Mouse (Mus musculus) midbrain, embryonic 11.5 days (tissue): ENCODE results near the gene Cbx4. TPM values are rescaled to one million over a fixed set of nuclear protein-coding genes. Genes with fewer than 3 reads are reported as not detected.

ENCODE experiments used
- ATAC-seq: fragments of 200-750 bp; cut with Nextera tagmentation; 2 replicates; pipeline ENCODE4 v1.8.0; 2017; ENCODE audit warnings: moderate TSS enrichment, moderate library complexity; ENCODE audit not compliant: low FRiP score
- DNase-seq: peaks from one replicate; pipeline ENCODE4 v3.0.0; 2015; ENCODE audit warnings: low spot score; ENCODE audit errors: missing footprints
- H3K27ac ChIP-seq: fragments of 300-500 bp; sonication (generic); 2 replicates; pipeline ENCODE4 v1.5.1; 2014; ENCODE audit warnings: low read depth, low read length
- H3K27me3 ChIP-seq: fragments of 300-500 bp; sonication (generic); 2 replicates; pipeline ENCODE4 v1.6.1; 2014; ENCODE audit warnings: mild to moderate bottlenecking, low read length, moderate library complexity, mixed read lengths; ENCODE audit not compliant: control insufficient read depth, insufficient read depth
- H3K36me3 ChIP-seq: fragments of 300-500 bp; sonication (generic); 2 replicates; pipeline ENCODE4 v1.6.1; 2014; ENCODE audit warnings: mild to moderate bottlenecking, low read length, moderate library complexity, mixed read lengths; ENCODE audit not compliant: control insufficient read depth, insufficient read depth
- H3K4me1 ChIP-seq: fragments of 300-500 bp; sonication (generic); 2 replicates; pipeline ENCODE4 v1.6.1; 2014; ENCODE audit warnings: low read length; ENCODE audit not compliant: control insufficient read depth, insufficient read depth
- H3K4me2 ChIP-seq: fragments of 300-500 bp; sonication (generic); 2 replicates; pipeline ENCODE4 v1.6.1; 2014; ENCODE audit warnings: mild to moderate bottlenecking, moderate library complexity
- H3K4me3 ChIP-seq: fragments of 300-500 bp; sonication (generic); 2 replicates; pipeline ENCODE4 v1.5.1; 2014; ENCODE audit warnings: low read depth, low read length
- H3K9ac ChIP-seq: fragments of 300-500 bp; sonication (generic); 2 replicates; pipeline ENCODE4 v1.6.1; 2014; ENCODE audit warnings: low read length
- H3K9me3 ChIP-seq: fragments of 300-500 bp; sonication (generic); 2 replicates; pipeline ENCODE4 v1.6.1; 2016; ENCODE audit warnings: low read length; ENCODE audit not compliant: control insufficient read depth
- WGBS: fragments of 180-500 bp; shearing (Covaris S2); extraction: QIAGEN DNeasy Blood & Tissue Kit; methylation state at CpG from one replicate; pipeline ENCODE4 v1.1.7; 2014; 5-methylcytosine and 5-hydroxymethylcytosine counted together
- polyA plus RNA-seq: library from polyadenylated mRNA; unstranded; fragments of >200 nt; fragmentation: Nextera tagmentation; extraction: Ambion mirVana; gene quantifications from 2 replicates; pipeline ENCODE4 v1.2.1, GENCODE M21; 2014

Cbx4 gene
- polyA plus RNA-seq, 1 experiment from 2014 or later = 6.3 TPM

DNA sequence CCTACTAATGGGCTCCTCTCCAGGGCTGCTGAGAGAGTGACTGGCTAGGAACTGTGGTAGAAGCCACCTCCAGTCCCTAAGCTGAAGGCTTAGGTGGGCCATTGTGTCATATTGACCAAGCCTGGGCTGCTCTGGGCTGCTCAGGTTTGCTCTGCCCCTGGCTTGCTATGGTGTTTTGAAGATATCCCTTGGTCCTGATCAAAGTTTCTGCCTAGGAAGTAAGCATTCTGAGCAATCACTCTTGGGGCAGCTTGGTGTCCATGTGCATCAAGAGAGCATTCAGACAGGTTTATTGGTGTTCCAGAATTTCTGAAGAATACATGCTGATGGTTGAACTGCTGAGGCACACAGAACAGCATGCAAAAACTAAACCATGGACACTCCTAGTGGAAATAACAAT lies 34.6 kb downstream of the Cbx4 start:
- Histone ChIP-seq H3K27me3 (peaks cover 94% of the 10 kb centered on the region), H3K9me3 (no peaks in the 10 kb centered on the region), H3K4me2 (no peak overlapping the region), H3K36me3 (no peaks in the 10 kb centered on the region), H3K4me1 (peaks cover 42% of the 10 kb centered on the region), H3K27ac (no peak overlapping the region), H3K9ac (no peak overlapping the region), H3K4me3 (no peak overlapping the region)
- ATAC-seq (no peak), DNase-seq (peak; percentile 85)

- Histone ChIP-seq H3K36me3 (no peaks in the 10 kb centered on the region), H3K4me2 (no peak overlapping the region), H3K9me3 (no peaks in the 10 kb centered on the region), H3K27me3 (peaks cover 97% of the 10 kb centered on the region), H3K4me1 (peaks cover 37% of the 10 kb centered on the region), H3K9ac (no peak overlapping the region), H3K4me3 (no peak overlapping the region), H3K27ac (no peak overlapping the region)
- 0% methylated on average over 2 of the region's 2 CpGs for WGBS
- ATAC-seq (no peak), DNase-seq (no peak)
Measured at GRCm38 (mm10) chr11:119050361-119050760, 35.7 kb downstream of the Cbx4 start.

DNA sequence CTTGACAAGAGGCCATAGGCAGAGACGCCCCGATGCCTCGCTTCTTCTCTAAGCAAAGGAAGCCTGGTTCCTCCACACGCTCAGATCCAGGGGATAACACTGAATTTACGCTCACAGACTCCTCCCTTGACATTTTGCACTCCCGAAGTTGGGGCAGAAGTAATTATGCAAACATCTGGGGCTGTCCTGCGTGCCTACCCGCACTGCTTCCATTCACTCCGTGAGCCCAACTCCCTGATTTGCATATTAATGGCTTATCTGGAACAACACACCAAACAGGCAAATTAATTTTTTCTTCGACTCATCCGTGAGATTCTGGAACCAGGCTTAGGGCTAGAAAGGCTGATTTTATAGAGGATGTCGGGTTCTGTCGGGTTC lies 37.9 kb downstream of the Cbx4 start:
- ATAC-seq = no peak
- Histone ChIP-seq H3K9me3 (no peaks in the 10 kb centered on the region), H3K27me3 (peaks cover 99% of the 10 kb centered on the region), H3K4me3 (peak overlapping the region; percentile 5; the same call in 1 of the 2 replicates), H3K36me3 (no peaks in the 10 kb centered on the region), H3K4me1 (peaks cover 35% of the 10 kb centered on the region), H3K9ac (no peak overlapping the region), H3K27ac (no peak overlapping the region), H3K4me2 (peak overlapping the region; percentile 9; the same call in 1 of the 2 replicates)
- peak; percentile 94 for DNase-seq
- WGBS = under 1% methylated on average over 13 of the region's 13 CpGs

DNA sequence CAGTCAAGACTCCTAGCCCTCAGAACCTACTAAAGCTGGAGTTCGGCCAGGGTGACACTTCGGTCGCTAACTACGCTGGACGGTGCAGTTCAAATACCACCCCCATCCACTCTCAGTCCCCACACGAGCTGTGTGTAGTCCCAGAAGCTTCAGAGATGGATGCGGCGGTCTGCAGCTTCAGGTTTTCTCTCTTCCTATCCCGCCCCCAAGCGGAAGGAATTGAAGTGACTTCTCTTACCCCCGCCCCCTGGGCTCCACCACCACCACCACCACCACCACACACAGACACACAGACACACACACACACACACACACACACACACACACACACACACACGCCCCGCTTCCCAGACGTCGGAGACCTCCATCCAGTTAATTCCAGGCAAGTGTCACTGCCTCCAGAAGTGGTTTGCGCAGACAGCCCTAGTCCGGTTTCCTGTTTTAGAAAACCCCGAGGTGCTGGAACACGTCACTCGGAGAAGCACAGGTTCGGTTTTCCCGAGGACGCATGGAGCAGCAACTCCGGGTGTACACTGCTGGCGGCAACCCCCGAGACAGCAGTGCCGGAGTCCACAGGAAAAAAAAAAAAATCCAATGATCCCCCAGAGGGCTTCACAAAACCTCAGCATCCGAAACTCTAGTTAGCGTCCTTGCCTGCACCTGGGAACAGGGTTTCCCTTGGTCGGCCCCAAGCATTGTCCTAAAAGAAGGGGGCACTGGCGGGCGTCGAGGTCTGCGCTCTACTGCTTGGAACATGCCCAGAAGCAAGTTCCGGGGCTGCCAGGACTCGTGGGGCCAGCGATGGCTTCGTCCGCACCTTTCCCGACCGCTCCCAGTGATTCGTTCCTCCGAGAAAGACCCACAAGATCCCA lies 38.5 kb downstream of the Cbx4 start:
- H3K9me3 ChIP-seq = no peaks in the 10 kb centered on the region
- DNase-seq (peak; percentile 92), ATAC-seq (no peak)
- H3K4me2 ChIP-seq = peak overlapping the region; percentile 49
- H3K9ac ChIP-seq = no peak overlapping the region
- H3K27me3 ChIP-seq = peaks cover 98% of the 10 kb centered on the region
- H3K4me1 ChIP-seq = peaks cover 31% of the 10 kb centered on the region
- no peak overlapping the region for H3K27ac ChIP-seq
- no peaks in the 10 kb centered on the region for H3K36me3 ChIP-seq
- WGBS = under 1% methylated on average over 43 of the region's 43 CpGs
- H3K4me3 ChIP-seq = peak overlapping the region; percentile 25; the same call in 1 of the 2 replicates

GRCm38 (mm10) chr11:119046601-119047245 lies 39.3 kb downstream of the Cbx4 start:
- H3K4me2 ChIP-seq = peak overlapping the region; percentile 49
- H3K4me3 ChIP-seq = peak overlapping the region; percentile 25
- ATAC-seq = peak; percentile 22; the same call in 1 of the 2 replicates
- H3K27me3 ChIP-seq = peaks cover 98% of the 10 kb centered on the region
- 1% methylated on average over 39 of the region's 39 CpGs for WGBS
- H3K27ac ChIP-seq = no peak overlapping the region
- H3K9me3 ChIP-seq = no peaks in the 10 kb centered on the region
- DNase-seq = peak; percentile 97
- H3K9ac ChIP-seq = peak overlapping the region; percentile 43
- H3K4me1 ChIP-seq = peaks cover 35% of the 10 kb centered on the region
- H3K36me3 ChIP-seq = no peaks in the 10 kb centered on the region

GRCm38 (mm10) chr11:119044551-119045337 lies 41.3 kb downstream of the Cbx4 start:
- under 1% methylated on average over 41 of the region's 41 CpGs for WGBS
- Histone ChIP-seq H3K27me3 (peaks cover 78% of the 10 kb centered on the region), H3K9me3 (no peaks in the 10 kb centered on the region), H3K4me3 (peak overlapping the region; percentile 11; the same call in 1 of the 2 replicates), H3K4me2 (no peak overlapping the region), H3K27ac (no peak overlapping the region), H3K4me1 (peaks cover 46% of the 10 kb centered on the region), H3K9ac (no peak overlapping the region; the same call in 1 of the 2 replicates), H3K36me3 (no peaks in the 10 kb centered on the region)
- DNase-seq (peak; percentile 94), ATAC-seq (no peak)

GRCm38 (mm10) chr11:119043761-119044550 lies 42.1 kb downstream of the Cbx4 start:
- Histone ChIP-seq H3K36me3 (0 out of 2 replicates have a peak, but pooled peaks cover 2% of the 10 kb centered on the region), H3K27me3 (peaks cover 78% of the 10 kb centered on the region), H3K4me2 (no peak overlapping the region), H3K9ac (no peak overlapping the region), H3K9me3 (no peaks in the 10 kb centered on the region), H3K27ac (no peak overlapping the region), H3K4me3 (no peak overlapping the region), H3K4me1 (peaks cover 53% of the 10 kb centered on the region)
- 4% methylated on average over 10 of the region's 10 CpGs for WGBS
- DNase-seq (peak; percentile 94), ATAC-seq (no peak)

DNA sequence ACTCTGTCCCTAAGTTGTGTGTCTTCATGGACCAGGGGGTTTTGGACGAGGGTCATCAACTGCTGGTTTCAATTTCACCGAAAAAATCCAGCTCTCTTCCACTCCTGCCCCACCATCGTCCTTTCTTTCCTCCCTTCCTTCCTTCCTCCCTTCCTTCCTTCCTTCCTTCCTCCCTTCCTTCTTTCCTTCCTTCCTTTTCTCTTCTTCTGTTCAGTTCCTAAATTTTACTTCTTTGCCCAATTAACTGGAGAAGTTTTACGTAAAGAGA lies 42.8 kb downstream of the Cbx4 start:
- Histone ChIP-seq H3K36me3 (0 out of 2 replicates have a peak, but pooled peaks cover 3% of the 10 kb centered on the region), H3K9ac (no peak overlapping the region), H3K4me2 (no peak overlapping the region), H3K9me3 (no peaks in the 10 kb centered on the region), H3K27me3 (peaks cover 76% of the 10 kb centered on the region), H3K4me3 (no peak overlapping the region), H3K4me1 (peaks cover 57% of the 10 kb centered on the region), H3K27ac (no peak overlapping the region)
- ATAC-seq (no peak), DNase-seq (peak; percentile 94)
- WGBS = 2% methylated on average over 4 of the region's 4 CpGs
